Comparison of ENCODE assay signal across 28 mouse cellular contexts in the genomic region with DNA sequence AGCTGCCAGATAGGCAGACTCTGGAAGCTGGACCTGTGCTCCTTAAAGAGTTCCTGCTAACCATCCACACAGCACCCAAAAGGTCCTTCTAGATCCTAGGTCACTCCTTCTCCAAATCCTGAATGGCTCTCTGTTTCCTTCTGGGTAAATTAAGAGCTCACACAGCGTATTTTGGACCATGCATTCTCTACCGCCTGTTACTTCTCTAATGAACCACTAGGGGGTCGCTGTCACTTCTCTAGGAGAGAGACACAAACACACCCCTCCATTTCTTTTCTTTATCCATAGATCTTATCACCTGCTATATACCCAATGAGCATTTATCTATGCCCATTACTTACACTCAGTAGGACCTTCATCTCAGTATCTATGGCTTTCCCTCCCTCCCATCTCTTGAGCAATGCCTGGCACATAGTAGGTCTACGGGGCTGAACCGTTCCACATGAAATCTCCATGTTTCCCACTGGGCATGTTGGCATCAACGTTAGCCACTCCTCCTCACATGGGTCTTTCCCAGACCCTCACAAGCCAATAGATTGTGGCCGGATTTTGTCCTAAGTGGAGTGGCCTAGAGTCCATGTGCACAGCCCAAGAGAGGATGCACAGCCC. TPM values are rescaled to one million over a fixed set of nuclear protein-coding genes. Genes with fewer than 3 reads are reported as not detected.
DNase-seq lines count a peak whose midpoint lies in the region; ATAC-seq and TF ChIP-seq lines count a peak whose summit lies in the region.
"Had no signal": no experiment of that assay in that cellular context is flagged by ENCODE, and none has a peak within 500 bp of the region (broad histone marks: within the 10 kb centered on the region; RNA-seq: fewer than 3 reads in every experiment).

No protein-coding gene starts in this region.

- 85% methylated on average over 7 of the region's 7 CpGs for WGBS in intestine, postnatal 0 days
- WGBS in intestine, embryonic 16.5 days, result 80% methylated on average over 7 of the region's 7 CpGs
- 80% methylated on average over 7 of the region's 7 CpGs for WGBS in lung, postnatal 0 days
- WGBS in lung, adult 2 months, result 82% methylated on average over 7 of the region's 7 CpGs

- H3K9me3 ChIP-seq in intestine, postnatal 0 days (ENCODE audit: control insufficient read depth), result no peaks in the 10 kb centered on the region
- H3K9me3 ChIP-seq in intestine, embryonic 16.5 days (ENCODE audit: control insufficient read depth, low read length), result no peaks in the 10 kb centered on the region
- H3K9me3 ChIP-seq in lung, postnatal 0 days (ENCODE audit: low read length), result no peaks in the 10 kb centered on the region
- H3K9me3 ChIP-seq in MEL (replicated peaks; ENCODE audit: insufficient read depth, low read length), result no peaks in the 10 kb centered on the region
- H3K9me3 ChIP-seq: embryonic facial prominence, embryonic 12.5 days; forebrain, embryonic 12.5 days; limb, embryonic 12.5 days; lung, embryonic 15.5 days; stomach, embryonic 15.5 days had no signal

- H3K4me3 ChIP-seq in intestine, postnatal 0 days (ENCODE audit: low read depth, low read length), result no peak overlapping the region
- H3K4me3 ChIP-seq in intestine, embryonic 16.5 days (ENCODE audit: low read length), result no peak overlapping the region
- no peak overlapping the region for H3K4me3 ChIP-seq in lung, postnatal 0 days (ENCODE audit: low read depth, low read length)
- H3K4me3 ChIP-seq in lung, adult 2 months (replicated peaks; ENCODE audit: extremely low read depth, low read depth, low read length), result no peak overlapping the region
- H3K4me3 ChIP-seq in MEL (ENCODE audit: control insufficient read depth in 1 of 2, insufficient read depth in 1 of 2, low read depth in 2 of 2, low read length in 2 of 2), result no peak overlapping the region
- H3K4me3 ChIP-seq: embryonic facial prominence, embryonic 12.5 days; erythroblast, embryonic 14.5 days; forebrain, embryonic 12.5 days; limb, embryonic 12.5 days; lung, embryonic 15.5 days; stomach, embryonic 15.5 days had no signal

- no peaks in the 10 kb centered on the region for H3K27me3 ChIP-seq in intestine, postnatal 0 days (replicated peaks; ENCODE audit: control insufficient read depth, insufficient read depth, low read length)
- no peaks in the 10 kb centered on the region for H3K27me3 ChIP-seq in intestine, embryonic 16.5 days (replicated peaks; ENCODE audit: control insufficient read depth, insufficient read depth, low read length)
- no peaks in the 10 kb centered on the region for H3K27me3 ChIP-seq in lung, postnatal 0 days (replicated peaks; ENCODE audit: insufficient read depth, low read length)
- H3K27me3 ChIP-seq in MEL (ENCODE audit: control insufficient read depth in 1 of 2, insufficient read depth in 2 of 2, low read length in 2 of 2), result no peaks in the 10 kb centered on the region
- H3K27me3 ChIP-seq: embryonic facial prominence, embryonic 12.5 days; forebrain, embryonic 12.5 days; limb, embryonic 12.5 days; lung, embryonic 15.5 days; Patski; stomach, embryonic 15.5 days had no signal

- no peaks in the 10 kb centered on the region for H3K4me1 ChIP-seq in intestine, postnatal 0 days (replicated peaks; ENCODE audit: control insufficient read depth, insufficient read depth, low read length)
- 0 out of 2 replicates have a peak, but pooled peaks cover 2% of the 10 kb centered on the region for H3K4me1 ChIP-seq in intestine, embryonic 16.5 days (ENCODE audit: control insufficient read depth, insufficient read depth, low read length)
- peaks cover 4% of the 10 kb centered on the region for H3K4me1 ChIP-seq in lung, postnatal 0 days (ENCODE audit: insufficient read depth, low read depth, low read length)
- H3K4me1 ChIP-seq in lung, adult 2 months (ENCODE audit: control insufficient read depth, insufficient read depth, low read length), result no peaks in the 10 kb centered on the region
- no peaks in the 10 kb centered on the region for H3K4me1 ChIP-seq in MEL (ENCODE audit: control insufficient read depth in 1 of 2, insufficient read depth in 2 of 2, low read length in 2 of 2)
- H3K4me1 ChIP-seq: stomach, embryonic 15.5 days had no signal

- no peak overlapping the region for H3K27ac ChIP-seq in intestine, postnatal 0 days (ENCODE audit: low read depth, low read length)
- no peak overlapping the region for H3K27ac ChIP-seq in intestine, embryonic 16.5 days (ENCODE audit: low read length)
- H3K27ac ChIP-seq in lung, postnatal 0 days (ENCODE audit: low read length), result no peak overlapping the region
- H3K27ac ChIP-seq in MEL (ENCODE audit: control insufficient read depth, low read depth, low read length), result no peak overlapping the region
- H3K27ac ChIP-seq: embryonic facial prominence, embryonic 12.5 days; forebrain, embryonic 12.5 days; limb, embryonic 12.5 days; lung, embryonic 15.5 days; macrophage; stomach, embryonic 15.5 days had no signal

- DNase-seq in lung, postnatal 0 days (ENCODE audit: low spot score), result no peak
- no peak for DNase-seq in lung, adult 2 months
- DNase-seq in MEL (ENCODE audit: low read depth, low spot score), result peak; percentile 41
- no peak for DNase-seq in embryo, embryonic 10.5 days (ENCODE audit: low spot score)
- no peak for DNase-seq in frontal cortex, postnatal 14 days (ENCODE audit: low spot score in 2 of 2)
- DNase-seq: adrenal gland, adult 8-10 months; B cell, adult 2 months; cerebellum, adult 11-12 months; cerebellum, postnatal 10 days; kidney, adult 2 months; kidney, postnatal 10 days; thymus, adult 18-20 months had no signal

- no peak overlapping the region for H3K4me2 ChIP-seq in intestine, postnatal 0 days (replicated peaks; ENCODE audit: low read depth)
- H3K4me2 ChIP-seq in intestine, embryonic 16.5 days (ENCODE audit: low read depth, low read length), result no peak overlapping the region
- H3K4me2 ChIP-seq in lung, postnatal 0 days (replicated peaks; ENCODE audit: low read depth, low read length), result no peak overlapping the region
- H3K4me2 ChIP-seq: embryonic facial prominence, embryonic 12.5 days; forebrain, embryonic 12.5 days; heart, embryonic 11.5 days; limb, embryonic 12.5 days; liver, embryonic 11.5 days; lung, embryonic 15.5 days; stomach, embryonic 15.5 days had no signal

- peak; percentile 43 for TF ChIP-seq CTCF in intestine, postnatal 0 days (IDR thresholded peaks at IDR 0.05; ENCODE audit: low read depth)
- TF ChIP-seq CTCF in lung, postnatal 0 days (IDR thresholded peaks at IDR 0.05), result peak; percentile 30
- no peak for TF ChIP-seq CTCF in lung, adult 2 months (IDR thresholded peaks at IDR 0.05; ENCODE audit: insufficient read depth, low read length)
- TF ChIP-seq CTCF in MEL (IDR thresholded peaks at IDR 0.05 in 2 of 3, conservative IDR thresholded peaks at IDR 0.05 in 1 of 3; ENCODE audit: control insufficient read depth in 1 of 3, insufficient read depth in 1 of 3, low read depth in 2 of 3, low read length in 3 of 3, poor library complexity in 1 of 3, severe bottlenecking in 1 of 3), result peak in 2 of 3 experiments; percentile 49 to 54; a peak in 4 of 6 replicates

- no peak for TF ChIP-seq EP300 in lung, postnatal 0 days (IDR thresholded peaks at IDR 0.05)
- TF ChIP-seq EP300 in MEL (IDR thresholded peaks at IDR 0.05; ENCODE audit: low read depth in 1 of 2, low read length in 2 of 2), result no peak

- H3K36me3 ChIP-seq in intestine, postnatal 0 days (ENCODE audit: control insufficient read depth, insufficient read depth), result no peaks in the 10 kb centered on the region
- H3K36me3 ChIP-seq in intestine, embryonic 16.5 days (ENCODE audit: control insufficient read depth, insufficient read depth, low read length), result no peaks in the 10 kb centered on the region
- no peaks in the 10 kb centered on the region for H3K36me3 ChIP-seq in lung, postnatal 0 days (ENCODE audit: insufficient read depth, low read length)
- no peaks in the 10 kb centered on the region for H3K36me3 ChIP-seq in MEL (ENCODE audit: control insufficient read depth in 1 of 2, insufficient read depth in 2 of 2, low read length in 2 of 2)
- H3K36me3 ChIP-seq: embryonic facial prominence, embryonic 12.5 days; forebrain, embryonic 12.5 days; limb, embryonic 12.5 days; lung, embryonic 15.5 days; stomach, embryonic 15.5 days had no signal

- TF ChIP-seq RAD21 in MEL (IDR thresholded peaks at IDR 0.05; ENCODE audit: low read depth, low read length), result no peak; the same call in 1 of the 2 replicates

- ATAC-seq in intestine, postnatal 0 days, result no peak; the same call in 1 of the 2 replicates
- ATAC-seq in intestine, embryonic 16.5 days, result no peak
- ATAC-seq in lung, postnatal 0 days, result no peak
- ATAC-seq: activated CD4-positive, CD25-positive, alpha-beta regulatory T cell, adult 4 months; hindbrain, embryonic 16.5 days; midbrain, embryonic 16.5 days; Patski had no signal

- no peak overlapping the region for H3K9ac ChIP-seq in intestine, postnatal 0 days (ENCODE audit: low read depth, low read length)
- no peak overlapping the region for H3K9ac ChIP-seq in intestine, embryonic 16.5 days (ENCODE audit: low read depth, low read length)
- H3K9ac ChIP-seq in lung, postnatal 0 days (replicated peaks; ENCODE audit: low read depth), result no peak overlapping the region
- H3K9ac ChIP-seq in MEL (ENCODE audit: control insufficient read depth, low read depth, low read length, poor library complexity, severe bottlenecking), result no peak overlapping the region
- H3K9ac ChIP-seq: embryonic facial prominence, embryonic 12.5 days; forebrain, embryonic 12.5 days; limb, embryonic 12.5 days; lung, embryonic 15.5 days; stomach, embryonic 15.5 days had no signal

- TF ChIP-seq POLR2A in lung, adult 2 months (IDR thresholded peaks at IDR 0.05; ENCODE audit: borderline replicate concordance, extremely low read depth, low read depth, low read length), result no peak
- TF ChIP-seq POLR2A in MEL (IDR thresholded peaks at IDR 0.05; ENCODE audit: control insufficient read depth in 1 of 2, insufficient read depth in 1 of 2, low read depth in 1 of 2, low read length in 2 of 2, poor library complexity in 1 of 2), result no peak

- no peaks in the 10 kb centered on the region for H3K79me2 ChIP-seq in MEL (ENCODE audit: control insufficient read depth, insufficient read depth, low read length, poor library complexity)

TF ChIP-seq in MEL, 35 proteins besides CTCF, POLR2A, EP300 and RAD21:
- TF ChIP-seq GATA1 (IDR thresholded peaks at IDR 0.05; ENCODE audit: low read depth, low read length) (peak; percentile 46), ZKSCAN1 (IDR thresholded peaks at IDR 0.05; ENCODE audit: low read depth, low read length) (peak; percentile 96), MAFK (IDR thresholded peaks at IDR 0.05; ENCODE audit: borderline replicate concordance, low read depth, low read length) (no peak)

RNA-seq across cellular contexts. Expression of a gene that starts 7.9 kb away (rescaled TPM):
- 0.16 and 0.17 TPM in 2 replicates for polyA plus RNA-seq in intestine, postnatal 0 days (2015; fragmentation: Nextera tagmentation; extraction: Ambion mirVana)
- polyA plus RNA-seq in intestine, embryonic 16.5 days (2015; fragmentation: Nextera tagmentation; extraction: Ambion mirVana), result 0.05 and 0.16 TPM in 2 replicates
- polyA plus RNA-seq in lung, postnatal 0 days (2015; fragmentation: Nextera tagmentation; extraction: Ambion mirVana), result 0.19 and 0.54 TPM in 2 replicates
- 0.07 and 0.11 TPM in 2 replicates for polyA plus RNA-seq in lung, adult 2 months (2012; rRNA removed)
- not detected in 2 replicates for total RNA-seq in MEL (2012; rRNA removed)
- polyA plus RNA-seq in MEL (2012; ENCODE audit: insufficient read depth in 1 of 2, insufficient read length in 2 of 2, low read depth in 1 of 2, low replicate concordance in 2 of 2, missing spikeins in 1 of 2), result not detected
- total RNA-seq: hematopoietic stem cell, adult 5-6 weeks had no signal
- polyA plus RNA-seq: activated CD4-positive, CD25-positive, alpha-beta regulatory T cell, adult 4 months; embryonic facial prominence, embryonic 12.5 days; erythroblast, embryonic 14.5 days; liver, embryonic 11.5 days; macrophage had no signal
